Mouse (Mus musculus) T-helper 17 cell (primary cell): ENCODE results near the gene Ufd1.

Source experiments
- in situ Hi-C, 2 experiments: fragments of 300-600 bp; cut with MboI, MseI; formaldehyde crosslinking; loops; 1 replicate in 1 of 2; 2 replicates in 1 of 2; pipeline ENCODE4 v1.15.1; 2025; ENCODE audit warnings: high pct_unique_total_duplicates in 2 of 2

The Ufd1 gene

GRCm38 (mm10) chr16:18878091-18878720 lies 66.6 kb downstream of the Ufd1 start:
- in situ Hi-C loops: loop anchor here in 1 of 2 experiments (5.0 kb wide), 1 partner anchor 66 kb away; the partner anchor contains the start of genes Cdc45 and Ufd1

GRCm38 (mm10) chr16:18884044-18884443 lies 72.5 kb downstream of the Ufd1 start:
- in situ Hi-C loops: loop anchor here in 1 of 2 experiments (10.0 kb wide), 1 partner anchor 1091 kb away; no protein-coding TSS in a partner anchor
